ENCODE assay signal across 15 mouse cellular contexts in genomic region chr1:189653746-189654145, GRCm38 (mm10).
"Had no signal": no experiment of that assay in that cellular context is flagged by ENCODE, and none has a peak within 500 bp of the region (broad histone marks: within the 10 kb centered on the region; RNA-seq: fewer than 3 reads in every experiment).

No protein-coding gene starts in this region.

- H3K4me1 ChIP-seq: lung, embryonic 15.5 days; midbrain, embryonic 10.5 days; midbrain, embryonic 12.5 days; neural tube, embryonic 12.5 days; stomach, embryonic 15.5 days had no signal

- H3K4me3 ChIP-seq: lung, embryonic 15.5 days; midbrain, embryonic 10.5 days; midbrain, embryonic 12.5 days; neural tube, embryonic 12.5 days; stomach, embryonic 15.5 days had no signal

- H3K27ac ChIP-seq: lung, embryonic 15.5 days; midbrain, embryonic 10.5 days; midbrain, embryonic 12.5 days; neural tube, embryonic 12.5 days; stomach, embryonic 15.5 days; stomach, postnatal 0 days had no signal

- H3K4me2 ChIP-seq: lung, embryonic 15.5 days; midbrain, embryonic 12.5 days; neural tube, embryonic 12.5 days; stomach, embryonic 15.5 days had no signal

- H3K27me3 ChIP-seq: lung, embryonic 15.5 days; midbrain, embryonic 12.5 days; neural tube, embryonic 12.5 days; stomach, embryonic 15.5 days had no signal

- DNase-seq: liver, postnatal 0 days; lung, adult 2 months; lung, postnatal 14 days; lung, postnatal 4 days; midbrain, embryonic 14.5 days; right cerebral cortex, postnatal 14 days; thymus, adult 2 months; thymus, postnatal 25 days; thymus, postnatal 4 days had no signal

- H3K9ac ChIP-seq: liver, postnatal 0 days; lung, embryonic 15.5 days; midbrain, embryonic 12.5 days; neural tube, embryonic 12.5 days; stomach, embryonic 15.5 days had no signal
